Mouse (Mus musculus) cerebral cortex, adult 2 months (tissue): Measurements from ENCODE around the gene Mocs1.

ENCODE experiments used
- WGBS: fragments of 180-500 bp; shearing (Covaris S2); methylation state at CpG from one replicate; pipeline ENCODE4 v1.1.7; 2018; 5-methylcytosine and 5-hydroxymethylcytosine counted together

The Mocs1 gene

GRCm38 (mm10) chr17:49432071-49432711 is 4.0 kb downstream of the Mocs1 start:
- 47% methylated on average over 4 of the region's 4 CpGs for WGBS

GRCm38 (mm10) chr17:49433071-49433470 is 4.9 kb downstream of the Mocs1 start:
- 93% methylated on average over 6 of the region's 6 CpGs for WGBS

- WGBS: 95% methylated on average over 6 of the region's 6 CpGs
Observed at GRCm38 (mm10) chr17:49434236-49434635, 6.1 kb downstream of the Mocs1 start.

- WGBS: 94% methylated on average over 10 of the region's 10 CpGs
Observed at GRCm38 (mm10) chr17:49435081-49435480, 6.9 kb downstream of the Mocs1 start.

- 84% methylated on average over 6 of the region's 6 CpGs for WGBS
Observed at GRCm38 (mm10) chr17:49436631-49437030, 8.5 kb downstream of the Mocs1 start.

GRCm38 (mm10) chr17:49438822-49439574 is 10.8 kb downstream of the Mocs1 start:
- 95% methylated on average over 12 of the region's 12 CpGs for WGBS

GRCm38 (mm10) chr17:49439706-49440105 is 11.5 kb downstream of the Mocs1 start:
- WGBS: 90% methylated on average over 4 of the region's 4 CpGs

- WGBS: 91% methylated on average over 14 of the region's 14 CpGs
Observed at GRCm38 (mm10) chr17:49440331-49441130, 12.4 kb downstream of the Mocs1 start.

- 85% methylated on average over 3 of the region's 3 CpGs for WGBS
Observed at GRCm38 (mm10) chr17:49442841-49443240, 14.7 kb downstream of the Mocs1 start.

GRCm38 (mm10) chr17:49448570-49449229 is 20.5 kb downstream of the Mocs1 start:
- WGBS: 78% methylated on average over 9 of the region's 9 CpGs

GRCm38 (mm10) chr17:49449230-49449608 is 21.1 kb downstream of the Mocs1 start:
- 93% methylated on average over 8 of the region's 8 CpGs for WGBS

GRCm38 (mm10) chr17:49450922-49451321 is 22.8 kb downstream of the Mocs1 start:
- 88% methylated on average over 6 of the region's 6 CpGs for WGBS

GRCm38 (mm10) chr17:49456334-49456733 is 28.2 kb downstream of the Mocs1 start:
- 65% methylated on average over 4 of the region's 4 CpGs for WGBS

GRCm38 (mm10) chr17:49457833-49458232 is 29.7 kb downstream of the Mocs1 start:
- WGBS: 92% methylated on average over 3 of the region's 3 CpGs

GRCm38 (mm10) chr17:49458386-49458785 is 30.2 kb downstream of the Mocs1 start:
- WGBS: 91% methylated on average over 18 of the region's 18 CpGs

- WGBS: 84% methylated on average over 3 of the region's 3 CpGs
Observed at GRCm38 (mm10) chr17:49464884-49465283, 36.7 kb downstream of the Mocs1 start.

GRCm38 (mm10) chr17:49468223-49468622 is 40.1 kb downstream of the Mocs1 start:
- 35% methylated on average over 4 of the region's 4 CpGs for WGBS

GRCm38 (mm10) chr17:49472626-49473025 is 44.5 kb downstream of the Mocs1 start:
- WGBS: 61% methylated on average over 8 of the region's 8 CpGs

- 73% methylated on average over 4 of the region's 4 CpGs for WGBS
Observed at GRCm38 (mm10) chr17:49474051-49474450, 45.9 kb downstream of the Mocs1 start.

- WGBS: 84% methylated on average over 1 of the region's 1 CpGs
Observed at GRCm38 (mm10) chr17:49475174-49475573, 47.0 kb downstream of the Mocs1 start.

- 68% methylated on average over 4 of the region's 4 CpGs for WGBS
Observed at GRCm38 (mm10) chr17:49477370-49477769, 49.2 kb downstream of the Mocs1 start.

- WGBS: 49% methylated on average over 3 of the region's 3 CpGs
Observed at GRCm38 (mm10) chr17:49481876-49482275, 53.7 kb downstream of the Mocs1 start.
